Mouse (Mus musculus) midbrain, embryonic 11.5 days (tissue): ENCODE measurements at regions not wholly inside any gene's neighbourhood (a gene's known extent, or its start where the extent isn't known, plus 50 kb on each side); places are given as distances from the start of the nearest gene placed in this dataset.

Experiments
- ATAC-seq: fragments of 200-750 bp; cut with Nextera tagmentation; 2 replicates; pipeline ENCODE4 v1.8.0; 2017; ENCODE audit warnings: moderate TSS enrichment, moderate library complexity; ENCODE audit not compliant: low FRiP score
- DNase-seq: peaks from one replicate; pipeline ENCODE4 v3.0.0; 2015; ENCODE audit warnings: low spot score; ENCODE audit errors: missing footprints
- H3K27ac ChIP-seq: fragments of 300-500 bp; sonication (generic); 2 replicates; pipeline ENCODE4 v1.5.1; 2014; ENCODE audit warnings: low read depth, low read length
- H3K27me3 ChIP-seq: fragments of 300-500 bp; sonication (generic); 2 replicates; pipeline ENCODE4 v1.6.1; 2014; ENCODE audit warnings: mild to moderate bottlenecking, low read length, moderate library complexity, mixed read lengths; ENCODE audit not compliant: control insufficient read depth, insufficient read depth
- H3K36me3 ChIP-seq: fragments of 300-500 bp; sonication (generic); 2 replicates; pipeline ENCODE4 v1.6.1; 2014; ENCODE audit warnings: mild to moderate bottlenecking, low read length, moderate library complexity, mixed read lengths; ENCODE audit not compliant: control insufficient read depth, insufficient read depth
- H3K4me1 ChIP-seq: fragments of 300-500 bp; sonication (generic); 2 replicates; pipeline ENCODE4 v1.6.1; 2014; ENCODE audit warnings: low read length; ENCODE audit not compliant: control insufficient read depth, insufficient read depth
- H3K4me2 ChIP-seq: fragments of 300-500 bp; sonication (generic); 2 replicates; pipeline ENCODE4 v1.6.1; 2014; ENCODE audit warnings: mild to moderate bottlenecking, moderate library complexity
- H3K4me3 ChIP-seq: fragments of 300-500 bp; sonication (generic); 2 replicates; pipeline ENCODE4 v1.5.1; 2014; ENCODE audit warnings: low read depth, low read length
- H3K9ac ChIP-seq: fragments of 300-500 bp; sonication (generic); 2 replicates; pipeline ENCODE4 v1.6.1; 2014; ENCODE audit warnings: low read length
- H3K9me3 ChIP-seq: fragments of 300-500 bp; sonication (generic); 2 replicates; pipeline ENCODE4 v1.6.1; 2016; ENCODE audit warnings: low read length; ENCODE audit not compliant: control insufficient read depth
- WGBS: fragments of 180-500 bp; shearing (Covaris S2); extraction: QIAGEN DNeasy Blood & Tissue Kit; methylation state at CpG from one replicate; pipeline ENCODE4 v1.1.7; 2014; 5-methylcytosine and 5-hydroxymethylcytosine counted together

DNA sequence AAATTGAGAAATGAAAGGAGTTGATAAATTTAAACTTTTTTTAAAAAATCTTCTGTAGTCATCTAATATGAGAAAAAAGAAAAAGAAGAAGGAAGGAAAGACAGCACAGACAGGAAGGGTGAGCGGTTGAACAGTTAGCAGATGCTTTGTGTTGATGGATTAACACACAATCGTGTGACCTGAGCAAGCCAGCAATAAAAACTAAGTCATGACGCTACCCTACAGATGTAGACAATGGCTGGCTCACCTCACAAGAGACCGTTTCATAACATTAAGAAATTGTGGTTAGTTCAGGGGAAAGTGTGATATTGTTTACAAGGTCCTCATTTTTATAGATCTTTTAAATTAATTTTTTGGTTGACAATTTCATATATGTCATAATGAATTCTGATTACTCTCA is 99.4 kb upstream of the Otud4 start:
- no peaks in the 10 kb centered on the region for H3K27me3 ChIP-seq
- H3K27ac ChIP-seq, result no peak overlapping the region
- 88% methylated on average over 4 of the region's 4 CpGs for WGBS
- ATAC-seq (no peak), DNase-seq (no peak)
- H3K9ac ChIP-seq, result no peak overlapping the region
- no peaks in the 10 kb centered on the region for H3K9me3 ChIP-seq
- H3K4me1 ChIP-seq, result no peaks in the 10 kb centered on the region
- no peak overlapping the region for H3K4me3 ChIP-seq
- H3K36me3 ChIP-seq, result no peaks in the 10 kb centered on the region
- H3K4me2 ChIP-seq, result no peak overlapping the region

DNA sequence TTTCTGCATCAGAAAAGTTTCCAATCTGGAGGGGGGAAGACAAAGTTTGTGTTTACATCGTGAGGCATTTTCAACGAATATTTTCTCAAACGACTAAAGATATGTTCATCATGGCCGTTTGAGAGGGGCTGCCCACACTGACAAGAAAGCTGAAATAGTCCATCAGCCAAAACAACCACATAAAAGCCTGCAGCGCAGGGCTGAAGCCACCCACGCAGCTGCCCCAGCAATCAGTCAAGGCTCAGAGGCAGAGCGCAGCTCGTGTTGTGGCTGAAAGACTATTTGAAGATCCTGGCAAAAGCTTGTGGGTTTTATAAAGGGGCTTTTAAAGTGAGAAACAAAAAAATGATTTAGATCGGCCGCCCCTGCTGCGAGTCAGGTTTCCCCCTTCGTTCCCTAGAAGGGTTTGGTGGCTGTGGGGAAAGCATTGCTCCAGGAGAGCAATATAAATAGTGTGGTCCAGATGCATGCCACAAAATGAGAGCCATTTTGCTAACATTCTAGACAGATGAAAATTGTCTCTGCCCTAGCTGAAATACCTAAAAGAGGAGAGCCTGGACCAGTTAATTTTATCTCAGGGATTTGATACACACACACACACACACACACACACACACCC is 105.0 kb upstream of the Otud4 start:
- Histone ChIP-seq H3K9ac (no peak overlapping the region), H3K36me3 (no peaks in the 10 kb centered on the region), H3K27me3 (no peaks in the 10 kb centered on the region), H3K4me3 (no peak overlapping the region), H3K27ac (no peak overlapping the region), H3K4me2 (no peak overlapping the region), H3K4me1 (no peaks in the 10 kb centered on the region), H3K9me3 (no peaks in the 10 kb centered on the region)
- ATAC-seq (no peak), DNase-seq (no peak)
- 89% methylated on average over 12 of the region's 12 CpGs for WGBS

DNA sequence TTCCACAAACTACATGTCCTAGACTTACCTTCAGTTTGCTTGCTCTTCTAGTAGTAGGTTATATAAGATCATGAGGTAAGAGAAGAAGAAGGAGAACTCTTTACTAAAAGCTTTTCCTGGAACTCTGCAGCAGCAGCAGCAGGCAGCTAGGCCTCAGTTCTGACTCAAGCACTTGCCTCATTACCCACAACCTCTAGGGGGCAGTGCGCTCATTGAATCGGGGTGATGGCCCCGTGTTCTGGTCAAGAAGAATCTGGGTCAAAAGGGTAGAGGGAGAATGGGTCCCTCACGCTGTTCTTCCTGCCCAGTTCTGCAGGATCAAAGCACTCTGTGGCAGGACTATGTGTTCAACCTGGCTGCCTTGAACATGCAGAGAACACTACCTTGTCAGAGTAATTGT is 109.9 kb upstream of the Otud4 start:
- no peak overlapping the region for H3K4me3 ChIP-seq
- no peak for DNase-seq
- 30% methylated on average over 4 of the region's 4 CpGs for WGBS

DNA sequence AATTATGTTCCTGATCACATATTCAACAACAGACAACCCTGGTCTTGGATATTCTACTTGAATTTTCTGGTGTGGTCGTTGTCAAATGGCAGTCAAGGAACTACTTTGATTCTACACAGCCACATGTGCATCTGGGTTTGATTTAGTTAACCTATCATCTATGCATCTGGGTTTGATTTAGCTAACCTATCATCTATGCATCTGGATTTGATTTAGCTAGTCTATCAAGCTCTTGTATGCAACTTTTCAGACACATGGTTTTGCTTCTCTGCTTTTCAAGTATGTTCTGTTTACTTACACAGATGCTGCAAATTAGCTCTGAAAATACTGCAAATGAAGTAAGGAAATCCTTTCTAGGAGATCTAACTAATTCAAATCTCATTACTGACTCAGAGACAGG is 117.4 kb upstream of the Otud4 start:
- no peaks in the 10 kb centered on the region for H3K9me3 ChIP-seq
- H3K4me1 ChIP-seq, result no peaks in the 10 kb centered on the region
- DNase-seq (peak; percentile 85), ATAC-seq (no peak)
- no peak overlapping the region for H3K9ac ChIP-seq
- no peak overlapping the region for H3K4me3 ChIP-seq
- H3K36me3 ChIP-seq, result no peaks in the 10 kb centered on the region
- no peak overlapping the region for H3K4me2 ChIP-seq
- no peak overlapping the region for H3K27ac ChIP-seq
- no peaks in the 10 kb centered on the region for H3K27me3 ChIP-seq
- 70% methylated on average over 1 of the region's 1 CpGs for WGBS

More for the DNA sequence above, 109.9 kb upstream of the Otud4 start:
- no peak for ATAC-seq
- H3K27me3 ChIP-seq, result no peaks in the 10 kb centered on the region
- no peaks in the 10 kb centered on the region for H3K9me3 ChIP-seq
- no peak overlapping the region for H3K27ac ChIP-seq
- no peaks in the 10 kb centered on the region for H3K4me1 ChIP-seq
- no peaks in the 10 kb centered on the region for H3K36me3 ChIP-seq
- no peak overlapping the region for H3K4me2 ChIP-seq
- H3K9ac ChIP-seq, result no peak overlapping the region

DNA sequence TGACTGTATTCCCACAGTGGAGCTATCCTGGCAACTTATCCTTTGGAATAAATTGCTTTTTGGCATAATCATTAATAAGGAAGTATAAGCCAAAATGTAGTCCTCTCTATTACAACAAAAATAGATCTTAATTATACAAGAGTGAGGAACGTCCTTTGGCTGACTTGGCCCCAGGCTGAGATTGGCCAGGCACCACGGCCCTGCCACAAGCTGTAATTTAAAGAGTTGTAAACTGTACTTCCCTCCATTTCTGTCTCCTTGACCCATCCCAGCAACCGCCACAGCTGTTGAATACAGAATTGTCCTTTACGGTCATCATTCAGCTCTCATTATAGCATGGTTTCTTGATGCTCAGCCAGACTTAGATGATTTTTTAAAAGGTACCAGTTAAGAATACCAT is 119.6 kb upstream of the Smad1 start:
- no peak overlapping the region for H3K27ac ChIP-seq
- H3K27me3 ChIP-seq, result no peaks in the 10 kb centered on the region
- 87% methylated on average over 4 of the region's 4 CpGs for WGBS
- no peaks in the 10 kb centered on the region for H3K9me3 ChIP-seq
- no peak overlapping the region for H3K9ac ChIP-seq
- H3K36me3 ChIP-seq, result no peaks in the 10 kb centered on the region
- H3K4me3 ChIP-seq, result no peak overlapping the region
- no peak overlapping the region for H3K4me2 ChIP-seq
- DNase-seq, result peak; percentile 45
- ATAC-seq, result no peak
- H3K4me1 ChIP-seq, result no peaks in the 10 kb centered on the region

DNA sequence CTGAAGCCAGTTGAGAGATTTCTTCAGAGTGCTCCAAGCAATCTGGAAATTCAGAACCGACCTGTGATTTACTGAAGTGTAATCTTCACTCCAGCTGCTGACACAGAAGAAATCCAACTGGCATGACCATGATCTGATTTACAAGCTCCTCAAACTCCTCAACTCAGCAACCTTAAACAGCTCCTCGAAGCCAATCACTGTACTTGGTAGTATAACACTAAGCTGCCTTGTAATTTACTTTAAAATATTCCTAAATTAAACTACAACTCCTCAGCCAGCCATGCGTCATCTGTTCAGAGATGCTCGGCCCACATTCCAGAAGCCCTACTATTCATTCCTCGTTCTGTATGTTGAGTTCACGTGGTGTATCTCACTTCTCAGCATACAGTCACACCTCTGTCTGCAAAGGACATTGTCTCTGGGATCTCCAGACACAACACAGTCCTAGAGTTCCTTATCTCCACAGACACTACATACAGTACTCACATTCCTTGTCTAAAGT is 116.0 kb upstream of the Smad1 start:
- WGBS, result 88% methylated on average over 6 of the region's 6 CpGs
- Histone ChIP-seq H3K36me3 (no peaks in the 10 kb centered on the region), H3K9ac (no peak overlapping the region), H3K4me2 (no peak overlapping the region), H3K4me1 (no peaks in the 10 kb centered on the region), H3K27ac (no peak overlapping the region), H3K9me3 (no peaks in the 10 kb centered on the region), H3K27me3 (no peaks in the 10 kb centered on the region), H3K4me3 (no peak overlapping the region)
- DNase-seq, result peak; percentile 26
- ATAC-seq, result no peak

DNA sequence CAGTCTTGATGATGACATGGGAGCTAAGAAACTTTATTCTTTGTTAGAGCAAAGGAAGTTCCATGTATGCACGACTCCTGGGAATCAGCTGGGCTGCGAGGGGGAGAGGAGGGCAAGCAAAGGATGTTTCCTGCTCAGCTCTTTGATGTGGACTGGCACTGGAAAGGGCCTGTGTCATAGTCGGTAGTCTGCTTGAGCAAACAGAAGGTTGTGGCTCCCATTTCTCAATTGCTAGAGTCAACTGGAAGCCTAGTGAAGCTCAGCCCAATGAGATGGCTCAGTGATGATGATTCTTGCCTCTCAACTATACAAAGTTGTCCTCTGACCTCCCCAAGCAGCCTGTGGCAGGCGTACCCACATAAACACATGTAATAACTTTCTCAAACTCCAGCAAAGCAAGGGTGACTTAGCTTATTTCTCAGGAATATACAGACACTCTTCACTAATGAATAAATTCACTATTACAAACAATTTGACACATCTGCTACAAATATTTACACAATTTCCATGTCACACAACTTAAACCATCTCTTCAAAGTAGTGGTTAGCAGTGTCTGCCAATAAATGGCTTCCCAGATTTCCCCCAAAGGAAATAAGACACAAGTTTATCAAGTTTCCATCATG is 115.4 kb upstream of the Smad1 start:
- WGBS, result 72% methylated on average over 4 of the region's 4 CpGs
- H3K27ac ChIP-seq, result no peak overlapping the region

DNA sequence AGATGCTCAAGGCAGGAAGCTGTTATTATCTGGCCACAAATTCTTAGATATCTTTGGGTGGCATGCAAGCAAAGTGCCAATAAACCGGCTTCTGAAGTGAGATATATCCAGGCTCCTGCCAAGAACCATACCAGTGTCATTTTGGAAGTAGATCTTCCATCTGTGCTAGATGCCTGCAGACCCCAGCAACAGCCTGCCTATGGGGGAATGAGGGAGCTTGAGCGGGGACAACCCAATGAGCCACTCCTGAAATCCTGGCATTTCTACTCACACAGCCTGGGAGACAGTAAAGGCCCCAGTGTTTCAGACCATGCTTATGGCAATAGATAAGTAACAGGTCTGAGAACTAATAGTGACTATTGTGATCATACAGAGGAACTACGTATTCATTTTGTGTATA is 109.3 kb upstream of the Smad1 start:
- no peak overlapping the region for H3K4me3 ChIP-seq
- no peak overlapping the region for H3K27ac ChIP-seq
- H3K27me3 ChIP-seq, result no peaks in the 10 kb centered on the region
- WGBS, result 92% methylated on average over 3 of the region's 3 CpGs
- H3K4me2 ChIP-seq, result no peak overlapping the region
- ATAC-seq, result no peak
- peak; percentile 72 for DNase-seq
- no peaks in the 10 kb centered on the region for H3K4me1 ChIP-seq
- no peaks in the 10 kb centered on the region for H3K36me3 ChIP-seq
- H3K9me3 ChIP-seq, result no peaks in the 10 kb centered on the region
- H3K9ac ChIP-seq, result no peak overlapping the region

More for the DNA sequence above, 115.4 kb upstream of the Smad1 start:
- no peaks in the 10 kb centered on the region for H3K4me1 ChIP-seq
- no peak overlapping the region for H3K4me3 ChIP-seq
- DNase-seq (peak; percentile 51), ATAC-seq (no peak)
- H3K9me3 ChIP-seq, result no peaks in the 10 kb centered on the region
- no peaks in the 10 kb centered on the region for H3K27me3 ChIP-seq
- H3K36me3 ChIP-seq, result no peaks in the 10 kb centered on the region
- no peak overlapping the region for H3K9ac ChIP-seq
- no peak overlapping the region for H3K4me2 ChIP-seq

DNA sequence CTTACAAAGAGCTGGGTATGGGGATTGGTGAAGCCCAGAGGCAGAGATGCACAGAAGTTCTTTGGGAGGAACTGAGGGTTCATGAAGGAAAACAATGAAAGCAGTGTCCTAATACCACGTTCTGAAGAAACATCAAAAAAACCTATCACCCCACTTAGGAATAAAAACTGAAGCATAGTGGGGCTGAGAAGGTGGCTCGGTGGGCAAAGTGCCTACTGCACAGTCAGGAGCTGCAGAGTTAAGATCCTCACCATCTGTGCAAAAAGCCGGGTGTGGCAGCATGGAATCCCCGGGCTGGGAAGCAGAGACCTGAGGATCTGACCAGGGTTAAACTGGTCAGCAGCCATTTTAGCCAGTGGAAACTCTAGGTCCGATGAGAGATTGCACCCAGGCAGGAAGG is 106.1 kb upstream of the Smad1 start:
- Histone ChIP-seq H3K9me3 (no peaks in the 10 kb centered on the region), H3K4me3 (no peak overlapping the region), H3K27me3 (no peaks in the 10 kb centered on the region), H3K9ac (no peak overlapping the region), H3K27ac (no peak overlapping the region), H3K4me1 (no peaks in the 10 kb centered on the region), H3K36me3 (no peaks in the 10 kb centered on the region), H3K4me2 (no peak overlapping the region)
- whole genome bisulfite sequencing, result 76% methylated on average over 5 of the region's 5 CpGs
- DNase-seq (peak; percentile 59), ATAC-seq (no peak)
